Mouse (Mus musculus) monocyte, adult 5-6 weeks (primary cell): ENCODE measurements around the gene Pold3. TPM values are rescaled to one million over a fixed set of nuclear protein-coding genes. Genes with fewer than 3 reads are reported as not detected.
"Not testable (repeated sequence)": the region's sequence is repeated elsewhere in the genome, so short reads cannot be mapped to it uniquely, and the experiment has no call there.

ENCODE experiments used
- ATAC-seq: fragments of 153-309, 156-312 bp; replicated peaks from 2 replicates; pipeline ENCODE4 v1.8.0; 2017; ENCODE audit warnings: mild to moderate bottlenecking; ENCODE audit not compliant: low TSS enrichment, insufficient number of reproducible peaks, severe bottlenecking, poor library complexity, low FRiP score
- total RNA-seq: library from RNA; stranded (forward); fragments of 200-1000, 200-491, 200-594 nt; gene quantifications from 3 replicates; pipeline ENCODE4 v1.2.3, GENCODE M21; 2017

Gene Pold3
- total RNA-seq, 1 experiment from 2014 or later: 70.0 TPM

GRCm38 (mm10) chr7:100120791-100121261 lies 539 bp downstream of the Pold3 start:
- ATAC-seq: 0 out of 2 replicates have a peak, but pooled peaks have one; percentile 33

- ATAC-seq: no peak
Observed at GRCm38 (mm10) chr7:100114279-100114678, 7.1 kb downstream of the Pold3 start.

GRCm38 (mm10) chr7:100113821-100114220 lies 7.5 kb downstream of the Pold3 start:
- no peak for ATAC-seq

GRCm38 (mm10) chr7:100111506-100111905 lies 9.9 kb downstream of the Pold3 start:
- ATAC-seq: no peak

GRCm38 (mm10) chr7:100108341-100108740 lies 13.0 kb downstream of the Pold3 start:
- ATAC-seq: no peak

GRCm38 (mm10) chr7:100104677-100105076 lies 16.7 kb downstream of the Pold3 start:
- ATAC-seq: no peak

- ATAC-seq: no peak
Observed at GRCm38 (mm10) chr7:100100031-100100595, 21.3 kb downstream of the Pold3 start.

- ATAC-seq: no peak
Observed at GRCm38 (mm10) chr7:100086891-100087290, 34.5 kb downstream of the Pold3 start.

- no peak for ATAC-seq
Observed at GRCm38 (mm10) chr7:100086159-100086755, 35.1 kb downstream of the Pold3 start.

GRCm38 (mm10) chr7:100083812-100084211 lies 37.6 kb downstream of the Pold3 start:
- ATAC-seq: no peak

GRCm38 (mm10) chr7:100082836-100083235 lies 38.5 kb downstream of the Pold3 start:
- ATAC-seq: no peak

- no peak for ATAC-seq
Observed at GRCm38 (mm10) chr7:100080087-100080781, 41.1 kb downstream of the Pold3 start.

GRCm38 (mm10) chr7:100077071-100077470 lies 44.3 kb downstream of the Pold3 start:
- ATAC-seq: no peak

GRCm38 (mm10) chr7:100076296-100076695 lies 45.1 kb downstream of the Pold3 start:
- ATAC-seq: no peak

GRCm38 (mm10) chr7:100073959-100074358 lies 47.4 kb downstream of the Pold3 start:
- ATAC-seq: no peak

- not testable (repeated sequence) for ATAC-seq
Observed at GRCm38 (mm10) chr7:100052991-100053390, 68.4 kb downstream of the Pold3 start.

- ATAC-seq: no peak
Observed at GRCm38 (mm10) chr7:100051904-100052303, 69.5 kb downstream of the Pold3 start.

- no peak for ATAC-seq
Observed at GRCm38 (mm10) chr7:100046486-100046885, 74.9 kb downstream of the Pold3 start.

GRCm38 (mm10) chr7:100043605-100044031 lies 77.7 kb downstream of the Pold3 start:
- ATAC-seq: no peak

- no peak for ATAC-seq
Observed at GRCm38 (mm10) chr7:100043096-100043495, 78.3 kb downstream of the Pold3 start.
